Mouse (Mus musculus): Measurements from ENCODE around the gene Selenon. TPM values are rescaled to one million over a fixed set of nuclear protein-coding genes. Genes with fewer than 3 reads are reported as not detected.

Gene Selenon
- total and polyA plus RNA-seq, 3 experiments = 0.27 to 1.0 (median 0.64) TPM

Other genes starting within 250 kb of the Selenon start
- 0.25 TPM in 1 of 2 replicates, not detected in the other for gene Trim63, start 237.0 kb downstream of the Selenon start, total RNA-seq (2012; rRNA removed)
- 0.16 TPM in 1 of 2 replicates, not detected in the other for gene Trim63, start 237.0 kb downstream of the Selenon start, total RNA-seq (2014; rRNA removed)
- gene Trim63, start 237.0 kb downstream of the Selenon start, polyA plus RNA-seq (2012; ENCODE audit: insufficient read length, low read depth) = 0.38 and 0.49 TPM in 2 replicates
- 8.9 and 9.7 TPM in 2 replicates for gene Slc30a2, start 209.0 kb downstream of the Selenon start, total RNA-seq (2012; rRNA removed)
- gene Slc30a2, start 209.0 kb downstream of the Selenon start, total RNA-seq (2014; rRNA removed) = 4.5 and 5.1 TPM in 2 replicates
- 22.4 and 23.6 TPM in 2 replicates for gene Slc30a2, start 209.0 kb downstream of the Selenon start, polyA plus RNA-seq (2012; ENCODE audit: insufficient read length, low read depth)
- gene Extl1, start 168.3 kb downstream of the Selenon start, total RNA-seq (2012; rRNA removed) = 1.0 and 4.5 TPM in 2 replicates
- gene Extl1, start 168.3 kb downstream of the Selenon start, total RNA-seq (2014; rRNA removed) = 0.36 and 0.54 TPM in 2 replicates
- gene Extl1, start 168.3 kb downstream of the Selenon start, polyA plus RNA-seq (2012; ENCODE audit: insufficient read length, low read depth) = 1.6 TPM in 2 replicates
- gene Pafah2, start 155.8 kb downstream of the Selenon start, total RNA-seq (2012; rRNA removed) = 10.5 and 10.7 TPM in 2 replicates
- 8.9 and 10.6 TPM in 2 replicates for gene Pafah2, start 155.8 kb downstream of the Selenon start, total RNA-seq (2014; rRNA removed)
- 9.1 and 10.4 TPM in 2 replicates for gene Pafah2, start 155.8 kb downstream of the Selenon start, polyA plus RNA-seq (2012; ENCODE audit: insufficient read length, low read depth)
- gene Stmn1, start 83.8 kb downstream of the Selenon start, total RNA-seq (2012; rRNA removed) = 39.4 and 48.0 TPM in 2 replicates
- gene Stmn1, start 83.8 kb downstream of the Selenon start, total RNA-seq (2014; rRNA removed) = 31.2 and 33.6 TPM in 2 replicates
- gene Stmn1, start 83.8 kb downstream of the Selenon start, polyA plus RNA-seq (2012; ENCODE audit: insufficient read length, low read depth) = 34.7 and 38.3 TPM in 2 replicates
- 1.3 and 2.7 TPM in 2 replicates for gene Paqr7, start 55.5 kb downstream of the Selenon start, total RNA-seq (2012; rRNA removed)
- 0.43 and 0.55 TPM in 2 replicates for gene Paqr7, start 55.5 kb downstream of the Selenon start, total RNA-seq (2014; rRNA removed)
- gene Paqr7, start 55.5 kb downstream of the Selenon start, polyA plus RNA-seq (2012; ENCODE audit: insufficient read length, low read depth) = 0.74 and 0.89 TPM in 2 replicates
- gene Aunip, start 41.2 kb downstream of the Selenon start, total RNA-seq (2012; rRNA removed) = 11.7 and 14.1 TPM in 2 replicates
- gene Aunip, start 41.2 kb downstream of the Selenon start, total RNA-seq (2014; rRNA removed) = 11.5 and 14.4 TPM in 2 replicates
- 14.9 and 17.0 TPM in 2 replicates for gene Aunip, start 41.2 kb downstream of the Selenon start, polyA plus RNA-seq (2012; ENCODE audit: insufficient read length, low read depth)
- gene Mtfr1l, start 16.8 kb downstream of the Selenon start, total RNA-seq (2012; rRNA removed) = 16.2 and 19.5 TPM in 2 replicates
- gene Mtfr1l, start 16.8 kb downstream of the Selenon start, total RNA-seq (2014; rRNA removed) = 27.8 and 34.0 TPM in 2 replicates
- 33.2 and 36.5 TPM in 2 replicates for gene Mtfr1l, start 16.8 kb downstream of the Selenon start, polyA plus RNA-seq (2012; ENCODE audit: insufficient read length, low read depth)
- 0.04 TPM in 2 replicates for gene Man1c1, start 152.1 kb upstream of the Selenon start, total RNA-seq (2012; rRNA removed)
- 0.09 and 0.20 TPM in 2 replicates for gene Man1c1, start 152.1 kb upstream of the Selenon start, total RNA-seq (2014; rRNA removed)
- gene Man1c1, start 152.1 kb upstream of the Selenon start, polyA plus RNA-seq (2012; ENCODE audit: insufficient read length, low read depth) = 0.42 and 0.44 TPM in 2 replicates
- 2.2 and 2.4 TPM in 2 replicates for gene Ldlrap1, start 215.9 kb upstream of the Selenon start, total RNA-seq (2012; rRNA removed)
- 1.1 and 1.4 TPM in 2 replicates for gene Ldlrap1, start 215.9 kb upstream of the Selenon start, total RNA-seq (2014; rRNA removed)
- 2.2 and 3.7 TPM in 2 replicates for gene Ldlrap1, start 215.9 kb upstream of the Selenon start, polyA plus RNA-seq (2012; ENCODE audit: insufficient read length, low read depth)